Mouse (Mus musculus): ENCODE measurements at regions not wholly inside any gene's neighbourhood (a gene's known extent, or its start where the extent isn't known, plus 50 kb on each side); places are given as distances from the start of the nearest gene placed in this dataset.

DNA sequence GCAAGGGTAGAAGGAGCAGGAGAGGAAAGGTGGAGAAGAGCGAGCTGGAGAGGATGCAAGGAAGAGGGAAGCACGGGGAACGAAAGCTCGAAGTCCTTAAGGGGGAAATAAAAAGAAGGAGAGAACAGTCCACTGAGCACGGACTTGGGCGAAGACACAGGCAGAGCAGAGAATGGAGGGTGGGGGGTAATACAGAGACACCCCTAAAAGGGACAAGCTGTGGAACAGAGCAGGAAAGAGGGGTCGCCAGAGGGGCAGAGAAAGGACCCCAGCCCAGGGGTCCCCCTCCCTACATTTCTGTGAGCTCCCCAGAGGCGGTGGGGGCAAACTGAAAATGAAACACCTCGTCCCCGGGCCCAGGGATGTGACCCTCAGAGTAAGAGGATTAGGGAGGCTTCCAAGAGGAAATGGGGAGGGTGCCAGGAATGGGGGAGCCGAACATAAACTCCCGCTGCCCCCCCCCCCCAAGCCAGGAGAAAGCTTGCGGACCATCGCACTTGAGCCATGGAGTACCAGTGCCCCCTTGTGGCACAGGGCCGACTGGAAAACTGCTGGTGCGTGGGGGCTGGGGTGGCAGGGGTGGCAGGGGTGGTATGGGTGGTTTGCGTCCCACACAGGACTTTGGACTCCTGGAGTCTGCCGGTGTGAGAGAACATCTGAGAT is 103.5 kb upstream of the Pja1 start:
- no peaks in the 10 kb centered on the region for H3K36me3 ChIP-seq (ENCODE audit: insufficient read depth, low read length)
- H3K9me3 ChIP-seq (replicated peaks; ENCODE audit: low read length): no peaks in the 10 kb centered on the region
- ATAC-seq (replicated peaks; ENCODE audit: low FRiP score, low read depth) (peak; percentile 75), DNase-seq (ENCODE audit: low spot score) (peak; percentile 50)
- H3K4me2 ChIP-seq (ENCODE audit: low read length): peak overlapping the region; percentile 53
- H3K4me1 ChIP-seq (replicated peaks; ENCODE audit: insufficient read depth, low read length): no peaks in the 10 kb centered on the region
- 0 out of 2 replicates have a peak overlapping the region, but pooled peaks have one; percentile 27 for H3K9ac ChIP-seq (ENCODE audit: low read depth, low read length)
- H3K27me3 ChIP-seq (ENCODE audit: insufficient read depth, low read length): no peaks in the 10 kb centered on the region
- WGBS: 39% methylated on average over 18 of the region's 18 CpGs
- no peak overlapping the region for H3K27ac ChIP-seq
- 0 out of 2 replicates have a peak overlapping the region, but pooled peaks have one; percentile 16 for H3K4me3 ChIP-seq (replicated peaks; ENCODE audit: low read depth, low read length)
- peak; percentile 75 for TF ChIP-seq CTCF (IDR thresholded peaks at IDR 0.05; ENCODE audit: low read depth)

DNA sequence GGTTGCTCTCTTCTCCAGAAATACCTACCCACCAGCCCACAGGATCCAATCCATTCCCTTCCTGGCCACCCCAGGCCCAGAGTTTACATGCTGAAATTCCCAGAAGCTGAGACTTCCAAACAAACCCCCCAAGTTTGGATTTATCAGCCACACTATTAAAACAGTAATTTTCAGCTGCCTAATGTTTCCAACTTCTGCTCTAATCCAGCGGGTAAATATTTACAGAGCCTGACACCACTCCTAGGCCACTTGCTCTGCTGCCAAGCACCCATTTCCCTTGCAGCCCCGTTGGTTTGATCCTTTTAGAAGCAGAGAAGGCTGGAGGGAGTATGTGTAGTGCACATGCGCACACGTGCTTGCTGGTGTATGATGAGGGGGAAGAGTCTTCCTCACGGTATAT is 99.1 kb upstream of the Pja1 start:
- no peaks in the 10 kb centered on the region for H3K36me3 ChIP-seq (ENCODE audit: insufficient read depth, low read length)
- no peak for DNase-seq (ENCODE audit: low spot score)

DNA sequence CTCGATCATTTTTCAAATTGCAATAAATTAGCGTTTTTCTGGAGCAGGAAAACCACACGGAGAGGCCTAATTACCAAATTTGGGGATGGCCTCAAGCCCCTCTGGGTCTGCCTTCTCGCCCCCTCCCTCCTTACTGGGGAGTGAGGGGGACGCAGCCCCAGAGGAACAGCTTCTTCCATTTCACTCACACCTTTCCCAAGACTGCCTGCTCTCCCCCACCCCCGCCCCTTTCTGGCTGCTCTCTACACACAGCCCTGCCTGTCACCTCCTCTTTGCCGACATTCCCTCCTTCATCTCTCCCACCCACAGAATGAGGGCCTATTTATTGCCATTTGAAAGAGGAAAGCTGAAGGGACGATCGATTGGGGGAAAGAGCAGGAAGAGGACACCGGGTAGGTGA is 97.2 kb upstream of the Pja1 start:
- H3K4me1 ChIP-seq (replicated peaks; ENCODE audit: insufficient read depth, low read length): no peaks in the 10 kb centered on the region
- H3K9me3 ChIP-seq (replicated peaks; ENCODE audit: low read length): no peaks in the 10 kb centered on the region
- 21% methylated on average over 10 of the region's 10 CpGs for WGBS
- TF ChIP-seq CTCF (IDR thresholded peaks at IDR 0.05; ENCODE audit: low read depth): no peak
- no peak overlapping the region for H3K9ac ChIP-seq (ENCODE audit: low read depth, low read length)
- no peak overlapping the region for H3K27ac ChIP-seq
- H3K4me3 ChIP-seq (replicated peaks; ENCODE audit: low read depth, low read length): no peak overlapping the region
- ATAC-seq (replicated peaks; ENCODE audit: low FRiP score, low read depth) (0 out of 2 replicates have a peak, but pooled peaks have one; percentile 43), DNase-seq (ENCODE audit: low spot score) (no peak)
- H3K36me3 ChIP-seq (ENCODE audit: insufficient read depth, low read length): no peaks in the 10 kb centered on the region
- no peaks in the 10 kb centered on the region for H3K27me3 ChIP-seq (ENCODE audit: insufficient read depth, low read length)
- 0 out of 2 replicates have a peak overlapping the region, but pooled peaks have one; percentile 10 for H3K4me2 ChIP-seq (ENCODE audit: low read length)

More for the DNA sequence above, 99.1 kb upstream of the Pja1 start:
- Histone ChIP-seq H3K9ac (ENCODE audit: low read depth, low read length) (no peak overlapping the region), H3K4me3 (replicated peaks; ENCODE audit: low read depth, low read length) (no peak overlapping the region), H3K9me3 (replicated peaks; ENCODE audit: low read length) (no peaks in the 10 kb centered on the region), H3K4me1 (replicated peaks; ENCODE audit: insufficient read depth, low read length) (no peaks in the 10 kb centered on the region), H3K4me2 (ENCODE audit: low read length) (no peak overlapping the region), H3K27me3 (ENCODE audit: insufficient read depth, low read length) (no peaks in the 10 kb centered on the region), H3K27ac (no peak overlapping the region)
- ATAC-seq (replicated peaks; ENCODE audit: low FRiP score, low read depth): no peak
- TF ChIP-seq CTCF (IDR thresholded peaks at IDR 0.05; ENCODE audit: low read depth): no peak
- 66% methylated on average over 5 of the region's 5 CpGs for WGBS

DNA sequence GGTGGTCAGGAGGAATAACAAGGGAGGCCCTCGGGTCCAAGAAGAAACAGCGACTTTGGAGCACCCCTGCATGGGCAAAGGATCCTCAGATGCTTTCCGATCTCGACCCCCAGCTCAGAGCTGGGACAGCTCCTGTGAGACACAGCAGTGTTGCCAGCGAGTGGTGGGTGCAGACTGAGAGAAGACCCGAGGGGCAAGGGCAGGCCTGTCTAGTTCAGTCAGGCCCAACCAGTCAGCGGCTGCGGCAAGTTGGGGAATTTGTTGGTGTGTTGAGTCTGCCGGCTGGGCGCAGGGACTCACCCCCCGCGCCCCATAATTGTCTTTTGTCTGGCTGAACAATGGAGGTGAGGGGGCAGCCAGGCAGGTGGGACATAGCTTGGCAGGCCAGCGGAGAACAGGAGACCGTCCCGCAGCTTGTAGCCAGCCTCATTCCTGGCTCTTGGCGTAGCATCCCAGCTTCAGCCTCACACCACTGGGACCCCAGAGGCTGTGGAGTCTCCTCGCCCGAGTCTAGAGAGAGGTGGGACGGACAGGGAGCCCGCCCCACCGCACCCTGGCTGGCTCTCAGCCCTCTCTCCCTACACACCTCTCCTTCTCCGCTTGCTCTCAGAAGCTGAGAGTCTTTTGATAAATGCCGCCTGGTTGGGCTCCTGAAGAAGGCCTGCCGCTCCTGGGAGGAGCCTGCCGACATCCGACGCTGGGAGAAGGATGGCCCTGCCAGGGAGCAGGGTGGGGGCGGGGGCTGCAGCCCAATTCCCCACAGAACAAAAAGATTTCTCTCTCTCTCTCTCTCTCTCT is 96.5 kb upstream of the Pja1 start:
- Histone ChIP-seq H3K4me2 (ENCODE audit: low read length) (peak overlapping the region; percentile 32), H3K36me3 (ENCODE audit: insufficient read depth, low read length) (no peaks in the 10 kb centered on the region), H3K27me3 (ENCODE audit: insufficient read depth, low read length) (no peaks in the 10 kb centered on the region), H3K4me1 (replicated peaks; ENCODE audit: insufficient read depth, low read length) (no peaks in the 10 kb centered on the region), H3K9ac (ENCODE audit: low read depth, low read length) (0 out of 2 replicates have a peak overlapping the region, but pooled peaks have one; percentile 18), H3K9me3 (replicated peaks; ENCODE audit: low read length) (no peaks in the 10 kb centered on the region), H3K4me3 (replicated peaks; ENCODE audit: low read depth, low read length) (no peak overlapping the region), H3K27ac (no peak overlapping the region)
- no peak for TF ChIP-seq CTCF (IDR thresholded peaks at IDR 0.05; ENCODE audit: low read depth)
- DNase-seq (ENCODE audit: low spot score): peak; percentile 77
- 32% methylated on average over 27 of the region's 28 CpGs for WGBS
- ATAC-seq (replicated peaks; ENCODE audit: low FRiP score, low read depth): peak; percentile 89; the same call in 1 of the 2 replicates

DNA sequence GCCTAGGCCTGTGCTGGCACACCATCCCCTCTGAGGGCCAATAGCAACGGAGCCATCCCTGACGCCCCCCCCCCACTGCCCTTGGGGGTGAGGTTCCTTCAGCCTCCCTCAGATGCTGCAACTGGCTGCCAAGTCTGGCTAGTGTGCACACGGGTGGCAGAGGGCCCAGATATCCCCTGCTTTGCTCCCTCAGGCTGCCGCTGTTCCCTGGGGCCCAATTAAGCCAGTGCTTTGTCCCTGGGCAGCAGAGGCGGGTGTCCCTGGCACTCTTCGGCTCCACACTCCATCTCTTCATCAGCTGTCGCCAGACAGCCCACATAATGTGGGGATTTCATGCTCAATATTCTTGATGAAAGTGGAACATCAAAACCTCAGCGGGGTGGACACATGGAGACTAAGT is 90.9 kb upstream of the Pja1 start:
- no peaks in the 10 kb centered on the region for H3K27me3 ChIP-seq (ENCODE audit: insufficient read depth, low read length)
- 73% methylated on average over 8 of the region's 8 CpGs for WGBS
- no peaks in the 10 kb centered on the region for H3K9me3 ChIP-seq (replicated peaks; ENCODE audit: low read length)
- no peak for TF ChIP-seq CTCF (IDR thresholded peaks at IDR 0.05; ENCODE audit: low read depth)
- ATAC-seq (replicated peaks; ENCODE audit: low FRiP score, low read depth) (no peak), DNase-seq (ENCODE audit: low spot score) (no peak)
- no peaks in the 10 kb centered on the region for H3K36me3 ChIP-seq (ENCODE audit: insufficient read depth, low read length)
- H3K4me3 ChIP-seq (replicated peaks; ENCODE audit: low read depth, low read length): no peak overlapping the region
- H3K27ac ChIP-seq: no peak overlapping the region
- no peak overlapping the region for H3K4me2 ChIP-seq (ENCODE audit: low read length)
- H3K9ac ChIP-seq (ENCODE audit: low read depth, low read length): no peak overlapping the region
- no peaks in the 10 kb centered on the region for H3K4me1 ChIP-seq (replicated peaks; ENCODE audit: insufficient read depth, low read length)

DNA sequence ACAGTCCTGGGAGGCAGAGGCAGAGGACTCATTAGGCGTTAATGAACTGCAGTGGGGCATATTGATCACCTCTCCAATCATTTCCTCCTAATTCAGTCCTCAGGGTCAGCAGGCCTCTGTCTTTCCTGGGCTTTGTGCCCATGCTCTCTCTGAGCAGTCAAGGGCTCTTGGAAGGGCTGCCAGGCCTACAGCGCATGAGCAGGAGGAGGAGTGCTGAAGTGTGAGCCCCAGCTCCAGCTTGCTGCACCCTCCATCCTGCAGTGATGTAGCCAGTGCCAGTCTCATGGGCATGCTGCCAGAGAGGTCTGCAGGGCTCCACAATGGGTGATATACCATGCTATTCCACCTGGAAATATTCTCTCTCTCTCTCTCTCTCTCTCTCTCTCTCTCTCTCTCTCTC is 89.6 kb upstream of the Pja1 start:
- TF ChIP-seq CTCF (IDR thresholded peaks at IDR 0.05; ENCODE audit: low read depth): no peak
- no peak for DNase-seq (ENCODE audit: low spot score)

More for the DNA sequence above, 89.6 kb upstream of the Pja1 start:
- Histone ChIP-seq H3K36me3 (ENCODE audit: insufficient read depth, low read length) (no peaks in the 10 kb centered on the region), H3K4me2 (ENCODE audit: low read length) (no peak overlapping the region), H3K4me1 (replicated peaks; ENCODE audit: insufficient read depth, low read length) (no peaks in the 10 kb centered on the region), H3K27ac (no peak overlapping the region), H3K4me3 (replicated peaks; ENCODE audit: low read depth, low read length) (no peak overlapping the region), H3K27me3 (ENCODE audit: insufficient read depth, low read length) (no peaks in the 10 kb centered on the region), H3K9ac (ENCODE audit: low read depth, low read length) (no peak overlapping the region), H3K9me3 (replicated peaks; ENCODE audit: low read length) (no peaks in the 10 kb centered on the region)
- ATAC-seq (replicated peaks; ENCODE audit: low FRiP score, low read depth): no peak
- WGBS: 78% methylated on average over 2 of the region's 2 CpGs

All from kidney, postnatal 0 days (tissue).